Mouse (Mus musculus) myocyte (in vitro differentiated cells): ENCODE data around the gene Cyren.
A peak's percentile ranks its signal among the peaks of the same experiment; 100 is the strongest.

Source experiments
- CEBPB ChIP-seq: IDR thresholded peaks from 2 replicates; pipeline ENCODE4 v1.6.1; 2011; ENCODE audit warnings: mild to moderate bottlenecking, moderate library complexity; ENCODE audit not compliant: poor library complexity, insufficient read depth, severe bottlenecking
- E2F4 ChIP-seq: IDR thresholded peaks from one replicate; pipeline ENCODE4 v1.6.1; 2011; ENCODE audit warnings: mild to moderate bottlenecking, control low read depth, moderate library complexity; ENCODE audit not compliant: insufficient read depth
- MAX ChIP-seq: IDR thresholded peaks from one replicate; pipeline ENCODE4 v1.6.1; 2011; ENCODE audit warnings: low read depth, mild to moderate bottlenecking, control low read depth
- POLR2A ChIP-seq: IDR thresholded peaks from one replicate; pipeline ENCODE4 v1.6.1; 2011; ENCODE audit warnings: low read depth, mild to moderate bottlenecking, control low read depth, moderate library complexity; ENCODE audit not compliant: insufficient read length
- POLR2AphosphoS2 ChIP-seq: IDR thresholded peaks from one replicate; pipeline ENCODE4 v1.6.1; 2011; ENCODE audit warnings: low read depth, control low read depth; ENCODE audit not compliant: insufficient read length
- TCF12 ChIP-seq: IDR thresholded peaks from one replicate; pipeline ENCODE4 v1.6.1; 2011; ENCODE audit warnings: mild to moderate bottlenecking, control low read depth; ENCODE audit not compliant: poor library complexity, insufficient read depth, severe bottlenecking

- TF ChIP-seq POLR2A: no peak
- TF ChIP-seq TCF12: no peak
- peak; percentile 23; the same call in 1 of the 2 replicates for TF ChIP-seq CEBPB
- no peak for TF ChIP-seq MAX
- no peak for TF ChIP-seq POLR2AphosphoS2
- no peak for TF ChIP-seq E2F4
These were observed 11.9 kb downstream of the Cyren start for GRCm38 (mm10) chr6:34865711-34866593.
